Mouse (Mus musculus) kidney, embryonic 15.5 days (tissue): ENCODE data around the gene Cadm4. TPM values are rescaled to one million over a fixed set of nuclear protein-coding genes. Genes with fewer than 3 reads are reported as not detected.

ENCODE experiments used
- polyA plus RNA-seq: library from polyadenylated mRNA; unstranded; fragments of >200 nt; fragmentation: Nextera tagmentation; extraction: Ambion mirVana; gene quantifications from 2 replicates; pipeline ENCODE4 v1.2.1, GENCODE M21; 2015

Cadm4 gene
- polyA plus RNA-seq, 1 experiment from 2014 or later: 6.8 TPM

Other genes starting within 250 kb of the Cadm4 start
- gene Zfp109, start 244.5 kb upstream of the Cadm4 start, polyA plus RNA-seq: 5.6 and 6.1 TPM in 2 replicates
- 3.6 and 4.2 TPM in 2 replicates for gene Zfp108, start 227.2 kb upstream of the Cadm4 start, polyA plus RNA-seq
- gene Zfp93, start 211.6 kb upstream of the Cadm4 start, polyA plus RNA-seq: 10.7 and 11.5 TPM in 2 replicates
- 40.0 and 43.9 TPM in 2 replicates for gene Zfp61, start 180.8 kb upstream of the Cadm4 start, polyA plus RNA-seq
- 11.3 and 12.1 TPM in 2 replicates for gene Zfp94, start 165.4 kb upstream of the Cadm4 start, polyA plus RNA-seq
- gene Tescl, start 148.1 kb upstream of the Cadm4 start, polyA plus RNA-seq: 0.43 TPM in 1 of 2 replicates, not detected in the other
- gene Lypd5, start 132.8 kb upstream of the Cadm4 start, polyA plus RNA-seq: 0.28 TPM in 1 of 2 replicates, not detected in the other
- 4.9 and 5.5 TPM in 2 replicates for gene Kcnn4, start 111.8 kb upstream of the Cadm4 start, polyA plus RNA-seq
- 28.0 and 32.8 TPM in 2 replicates for gene Smg9, start 82.4 kb upstream of the Cadm4 start, polyA plus RNA-seq
- gene Irgc1, start 29.7 kb upstream of the Cadm4 start, polyA plus RNA-seq: not detected in 2 replicates
- 14.4 and 15.3 TPM in 2 replicates for gene Plaur, start 19.5 kb upstream of the Cadm4 start, polyA plus RNA-seq
- 61.6 and 66.6 TPM in 2 replicates for gene Zfp428, start 25.0 kb downstream of the Cadm4 start, polyA plus RNA-seq
- gene AC161166.1, start 30.4 kb downstream of the Cadm4 start, polyA plus RNA-seq: 0.48 and 0.68 TPM in 2 replicates
- 7.4 and 8.3 TPM in 2 replicates for gene Irgq, start 48.7 kb downstream of the Cadm4 start, polyA plus RNA-seq
- gene Pinlyp, start 64.1 kb downstream of the Cadm4 start, polyA plus RNA-seq: 0.31 and 0.33 TPM in 2 replicates
- 117 and 137 TPM in 2 replicates for gene Xrcc1, start 64.3 kb downstream of the Cadm4 start, polyA plus RNA-seq
- gene Ethe1, start 105.5 kb downstream of the Cadm4 start, polyA plus RNA-seq: 46.8 and 48.4 TPM in 2 replicates
- gene Zfp575, start 105.6 kb downstream of the Cadm4 start, polyA plus RNA-seq: 4.0 and 5.5 TPM in 2 replicates
- 0.15 and 0.17 TPM in 2 replicates for gene Phldb3, start 128.7 kb downstream of the Cadm4 start, polyA plus RNA-seq
- gene Lypd3, start 154.5 kb downstream of the Cadm4 start, polyA plus RNA-seq: 1.0 and 1.2 TPM in 2 replicates
- not detected in 2 replicates for gene Tex101, start 194.7 kb downstream of the Cadm4 start, polyA plus RNA-seq
- gene BC049730, start 227.2 kb downstream of the Cadm4 start, polyA plus RNA-seq: not detected in 2 replicates
- gene Gm4763, start 244.9 kb downstream of the Cadm4 start, polyA plus RNA-seq: not detected in 2 replicates